Mouse (Mus musculus) limb, embryonic 11.5 days (tissue): ENCODE measurements around the gene Rfx1. TPM values are rescaled to one million over a fixed set of nuclear protein-coding genes. Genes with fewer than 3 reads are reported as not detected.

ENCODE experiments used
- ATAC-seq: fragments of 200-750 bp; cut with Nextera tagmentation; 2 replicates; pipeline ENCODE4 v1.8.0; 2017; ENCODE audit warnings: low read depth; ENCODE audit not compliant: insufficient number of reproducible peaks, low FRiP score, low TSS enrichment
- DNase-seq: peaks from one replicate; pipeline ENCODE4 v3.0.0-alpha.2; 2015; ENCODE audit warnings: low spot score
- H3K27ac ChIP-seq: fragments of 300-500 bp; sonication (generic); replicated peaks from 2 replicates; pipeline ENCODE4 v1.5.1; 2014; ENCODE audit warnings: low read depth, mild to moderate bottlenecking, low read length
- H3K27me3 ChIP-seq: fragments of 300-500 bp; sonication (generic); 2 replicates; pipeline ENCODE4 v1.6.1; 2014; ENCODE audit warnings: mild to moderate bottlenecking, low read length, mixed read lengths; ENCODE audit not compliant: control insufficient read depth, insufficient read depth
- H3K36me3 ChIP-seq: fragments of 300-500 bp; sonication (generic); 2 replicates; pipeline ENCODE4 v1.6.1; 2014; ENCODE audit warnings: mild to moderate bottlenecking, low read length, moderate library complexity, mixed read lengths; ENCODE audit not compliant: control insufficient read depth, insufficient read depth
- H3K4me1 ChIP-seq: fragments of 300-500 bp; sonication (generic); 2 replicates; pipeline ENCODE4 v1.6.1; 2014; ENCODE audit warnings: low read length, mixed read lengths; ENCODE audit not compliant: control insufficient read depth, insufficient read depth
- H3K4me2 ChIP-seq: fragments of 300-500 bp; sonication (generic); 2 replicates; pipeline ENCODE4 v1.6.1; 2014; ENCODE audit warnings: low read depth, mild to moderate bottlenecking, moderate library complexity; ENCODE audit not compliant: severe bottlenecking
- H3K4me3 ChIP-seq: fragments of 300-500 bp; sonication (generic); 2 replicates; pipeline ENCODE4 v1.5.1; 2014; ENCODE audit warnings: low read depth, low read length
- H3K9ac ChIP-seq: fragments of 300-500 bp; sonication (generic); 2 replicates; pipeline ENCODE4 v1.6.1; 2014; ENCODE audit warnings: mild to moderate bottlenecking, low read length
- H3K9me3 ChIP-seq: fragments of 300-500 bp; sonication (generic); 2 replicates; pipeline ENCODE4 v1.6.1; 2016; ENCODE audit warnings: low read length; ENCODE audit not compliant: control insufficient read depth
- WGBS: fragments of 180-500 bp; shearing (Covaris S2); extraction: QIAGEN DNeasy Blood & Tissue Kit; methylation state at CpG from one replicate; pipeline ENCODE4 v1.1.7; 2014; 5-methylcytosine and 5-hydroxymethylcytosine counted together
- polyA plus RNA-seq: library from polyadenylated mRNA; unstranded; fragments of >200 nt; fragmentation: Nextera tagmentation; extraction: Ambion mirVana; gene quantifications from 2 replicates; pipeline ENCODE4 v1.2.1, GENCODE M21; 2014

The Rfx1 gene
- polyA plus RNA-seq, 1 experiment from 2014 or later: 11.9 TPM

GRCm38 (mm10) chr8:84084341-84085115 lies 17.9 kb downstream of the Rfx1 start:
- WGBS: 35% methylated on average over 42 of the region's 42 CpGs
- DNase-seq (no peak), ATAC-seq (no peak)
- Histone ChIP-seq H3K27me3 (no peaks in the 10 kb centered on the region), H3K4me2 (peak overlapping the region; percentile 15; the same call in 1 of the 2 replicates), H3K9ac (no peak overlapping the region), H3K4me3 (no peak overlapping the region), H3K4me1 (peaks cover 8% of the 10 kb centered on the region), H3K36me3 (peaks cover 34% of the 10 kb centered on the region), H3K27ac (no peak overlapping the region), H3K9me3 (no peaks in the 10 kb centered on the region)

GRCm38 (mm10) chr8:84087156-84087555 lies 20.5 kb downstream of the Rfx1 start:
- Histone ChIP-seq H3K27me3 (no peaks in the 10 kb centered on the region), H3K9me3 (no peaks in the 10 kb centered on the region), H3K4me1 (peaks cover 8% of the 10 kb centered on the region), H3K4me2 (no peak overlapping the region), H3K27ac (no peak overlapping the region), H3K4me3 (no peak overlapping the region), H3K9ac (no peak overlapping the region), H3K36me3 (peaks cover 27% of the 10 kb centered on the region)
- DNase-seq: no peak
- WGBS: 88% methylated on average over 7 of the region's 7 CpGs
- no peak for ATAC-seq

GRCm38 (mm10) chr8:84087821-84088220 lies 21.2 kb downstream of the Rfx1 start:
- no peak overlapping the region for H3K4me2 ChIP-seq
- 95% methylated on average over 14 of the region's 14 CpGs for WGBS

GRCm38 (mm10) chr8:84089277-84089676 lies 22.6 kb downstream of the Rfx1 start:
- H3K36me3 ChIP-seq: peaks cover 27% of the 10 kb centered on the region
- no peak overlapping the region for H3K27ac ChIP-seq
- peaks cover 3% of the 10 kb centered on the region; the same call in 1 of the 2 replicates for H3K4me1 ChIP-seq
- H3K9me3 ChIP-seq: no peaks in the 10 kb centered on the region
- ATAC-seq: no peak
- no peak for DNase-seq
- H3K4me3 ChIP-seq: no peak overlapping the region
- no peak overlapping the region for H3K9ac ChIP-seq
- 74% methylated on average over 9 of the region's 9 CpGs for WGBS
- no peak overlapping the region for H3K4me2 ChIP-seq
- H3K27me3 ChIP-seq: no peaks in the 10 kb centered on the region

More at GRCm38 (mm10) chr8:84087821-84088220, 21.2 kb downstream of the Rfx1 start:
- DNase-seq: no peak
- H3K9me3 ChIP-seq: no peaks in the 10 kb centered on the region
- H3K4me3 ChIP-seq: no peak overlapping the region
- peaks cover 8% of the 10 kb centered on the region for H3K4me1 ChIP-seq
- no peak for ATAC-seq
- peaks cover 27% of the 10 kb centered on the region for H3K36me3 ChIP-seq
- H3K9ac ChIP-seq: no peak overlapping the region
- no peak overlapping the region for H3K27ac ChIP-seq
- H3K27me3 ChIP-seq: no peaks in the 10 kb centered on the region

GRCm38 (mm10) chr8:84090585-84090984 lies 24.0 kb downstream of the Rfx1 start:
- no peak overlapping the region for H3K27ac ChIP-seq
- no peak overlapping the region for H3K4me3 ChIP-seq
- peaks cover 31% of the 10 kb centered on the region for H3K36me3 ChIP-seq
- DNase-seq: no peak
- no peak for ATAC-seq
- no peaks in the 10 kb centered on the region for H3K27me3 ChIP-seq
- WGBS: 92% methylated on average over 8 of the region's 8 CpGs
- no peaks in the 10 kb centered on the region for H3K4me1 ChIP-seq
- H3K9ac ChIP-seq: no peak overlapping the region
- H3K9me3 ChIP-seq: no peaks in the 10 kb centered on the region
- H3K4me2 ChIP-seq: no peak overlapping the region

GRCm38 (mm10) chr8:84096061-84096460 lies 29.4 kb downstream of the Rfx1 start:
- H3K27me3 ChIP-seq: no peaks in the 10 kb centered on the region
- no peak for ATAC-seq
- H3K9me3 ChIP-seq: no peaks in the 10 kb centered on the region

GRCm38 (mm10) chr8:84098376-84098775 lies 31.7 kb downstream of the Rfx1 start:
- H3K4me2 ChIP-seq: no peak overlapping the region
- H3K27ac ChIP-seq: no peak overlapping the region
- H3K9me3 ChIP-seq: no peaks in the 10 kb centered on the region
- WGBS: 95% methylated on average over 7 of the region's 7 CpGs
- H3K36me3 ChIP-seq: peaks cover 48% of the 10 kb centered on the region
- H3K27me3 ChIP-seq: no peaks in the 10 kb centered on the region
- H3K4me3 ChIP-seq: no peak overlapping the region
- H3K9ac ChIP-seq: no peak overlapping the region
- DNase-seq (no peak), ATAC-seq (no peak)
- H3K4me1 ChIP-seq: peaks cover 6% of the 10 kb centered on the region

More at GRCm38 (mm10) chr8:84096061-84096460, 29.4 kb downstream of the Rfx1 start:
- Histone ChIP-seq H3K27ac (no peak overlapping the region), H3K4me1 (no peaks in the 10 kb centered on the region), H3K4me2 (no peak overlapping the region), H3K9ac (no peak overlapping the region), H3K4me3 (no peak overlapping the region), H3K36me3 (peaks cover 47% of the 10 kb centered on the region)
- no peak for DNase-seq
- WGBS: 81% methylated on average over 8 of the region's 8 CpGs

- Histone ChIP-seq H3K4me3 (no peak overlapping the region), H3K4me2 (no peak overlapping the region), H3K4me1 (peaks cover 19% of the 10 kb centered on the region), H3K9me3 (no peaks in the 10 kb centered on the region), H3K36me3 (peaks cover 31% of the 10 kb centered on the region), H3K27ac (no peak overlapping the region), H3K27me3 (no peaks in the 10 kb centered on the region), H3K9ac (no peak overlapping the region; the same call in 1 of the 2 replicates)
- 96% methylated on average over 25 of the region's 25 CpGs for WGBS
- no peak for DNase-seq
- no peak for ATAC-seq
These were observed 35.0 kb downstream of the Rfx1 start for GRCm38 (mm10) chr8:84101476-84102270.
